Mouse (Mus musculus) limb, embryonic 14.5 days (tissue): ENCODE results near the gene Dnah8. TPM values are rescaled to one million over a fixed set of nuclear protein-coding genes. Genes with fewer than 3 reads are reported as not detected.

Source experiments
- ATAC-seq: fragments of 200-750 bp; cut with Nextera tagmentation; 2 replicates; pipeline ENCODE4 v1.8.0; 2017; ENCODE audit warnings: low read depth, moderate number of reproducible peaks, moderate TSS enrichment; ENCODE audit not compliant: low FRiP score
- DNase-seq: peaks from one replicate; pipeline ENCODE4 v3.0.0-alpha.2; 2015; ENCODE audit warnings: low spot score
- H3K27ac ChIP-seq: fragments of 300-500 bp; sonication (generic); replicated peaks from 2 replicates; pipeline ENCODE4 v1.5.1; 2014; ENCODE audit warnings: low read depth, mild to moderate bottlenecking, low read length, moderate library complexity, mixed read lengths
- H3K27me3 ChIP-seq: fragments of 300-500 bp; sonication (generic); 2 replicates; pipeline ENCODE4 v1.6.1; 2014; ENCODE audit warnings: low read length, mixed read lengths; ENCODE audit not compliant: control insufficient read depth, insufficient read depth
- H3K36me3 ChIP-seq: fragments of 300-500 bp; sonication (generic); 2 replicates; pipeline ENCODE4 v1.6.1; 2014; ENCODE audit warnings: mild to moderate bottlenecking, low read length, moderate library complexity, mixed read lengths; ENCODE audit not compliant: control insufficient read depth, insufficient read depth
- H3K4me1 ChIP-seq: fragments of 300-500 bp; sonication (generic); 2 replicates; pipeline ENCODE4 v1.6.1; 2014; ENCODE audit warnings: antibody characterized with exemption, low read length, mixed read lengths; ENCODE audit not compliant: control insufficient read depth, insufficient read depth
- H3K4me2 ChIP-seq: fragments of 300-500 bp; sonication (generic); replicated peaks from 2 replicates; pipeline ENCODE4 v1.6.1; 2014; ENCODE audit warnings: low read depth, mild to moderate bottlenecking, low read length, moderate library complexity; ENCODE audit not compliant: severe bottlenecking
- H3K4me3 ChIP-seq: fragments of 300-500 bp; sonication (generic); replicated peaks from 2 replicates; pipeline ENCODE4 v1.5.1; 2014; ENCODE audit warnings: low read length
- H3K9ac ChIP-seq: fragments of 300-500 bp; sonication (generic); 2 replicates; pipeline ENCODE4 v1.6.1; 2014; ENCODE audit warnings: mild to moderate bottlenecking, low read depth, low read length, moderate library complexity; ENCODE audit not compliant: severe bottlenecking
- H3K9me3 ChIP-seq: fragments of 300-500 bp; sonication (generic); 2 replicates; pipeline ENCODE4 v1.6.1; 2016; ENCODE audit warnings: low read length; ENCODE audit not compliant: control insufficient read depth
- POLR2A ChIP-seq: fragments of 200-500 bp; IDR thresholded peaks from 2 replicates; pipeline ENCODE4 v1.8.0; 2012; ENCODE audit warnings: inconsistent platforms, mild to moderate bottlenecking, moderate library complexity, borderline replicate concordance; ENCODE audit not compliant: insufficient read depth, insufficient read length; ENCODE audit errors: extremely low read depth
- WGBS: fragments of 180-500 bp; shearing (Covaris S2); extraction: QIAGEN DNeasy Blood & Tissue Kit; methylation state at CpG from one replicate; pipeline ENCODE4 v1.1.7; 2014; 5-methylcytosine and 5-hydroxymethylcytosine counted together
- polyA plus RNA-seq, 2 experiments: library from polyadenylated mRNA; depleted of rRNA in 1 of 2; stranded (reverse) in 1 of 2; unstranded in 1 of 2; fragments of >200 nt; fragmentation: Nextera tagmentation in 1 of 2; extraction: Ambion mirVana in 1 of 2; gene quantifications; 2 replicates each; pipeline versions ENCODE4 v1.2.1 to v1.2.3; 2012 to 2014

The Dnah8 gene
- polyA plus RNA-seq, 2 experiments = 0.69 to 2.1 TPM

DNA sequence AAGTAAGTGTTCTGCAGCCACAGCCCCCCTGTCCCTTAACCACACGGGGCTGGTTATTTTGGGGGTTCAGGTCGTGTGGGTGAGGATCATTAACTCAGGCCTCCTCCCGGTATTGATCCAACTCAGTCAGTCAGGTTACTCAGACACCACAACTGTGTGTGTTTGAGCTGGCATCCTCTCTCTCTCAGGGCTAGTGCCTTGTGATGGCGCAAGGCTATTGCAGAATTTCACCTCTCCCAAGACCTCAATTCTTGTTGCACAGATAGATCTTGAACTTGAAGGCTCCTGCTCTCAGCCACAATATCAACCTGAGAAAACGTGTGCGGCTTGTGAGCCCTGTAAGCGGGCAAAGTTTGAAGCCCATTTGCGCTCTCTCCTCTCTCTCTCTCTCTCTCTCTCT is 38.0 kb downstream of the Dnah8 start:
- ATAC-seq (no peak), DNase-seq (no peak)
- H3K36me3 ChIP-seq = no peaks in the 10 kb centered on the region
- no peaks in the 10 kb centered on the region for H3K27me3 ChIP-seq
- 73% methylated on average over 8 of the region's 8 CpGs for WGBS
- TF ChIP-seq POLR2A = no peak
- H3K4me1 ChIP-seq = no peaks in the 10 kb centered on the region
- H3K9ac ChIP-seq = no peak overlapping the region
- H3K27ac ChIP-seq = no peak overlapping the region
- H3K4me3 ChIP-seq = no peak overlapping the region
- H3K4me2 ChIP-seq = no peak overlapping the region
- H3K9me3 ChIP-seq = peaks cover 4% of the 10 kb centered on the region; the same call in 1 of the 2 replicates

DNA sequence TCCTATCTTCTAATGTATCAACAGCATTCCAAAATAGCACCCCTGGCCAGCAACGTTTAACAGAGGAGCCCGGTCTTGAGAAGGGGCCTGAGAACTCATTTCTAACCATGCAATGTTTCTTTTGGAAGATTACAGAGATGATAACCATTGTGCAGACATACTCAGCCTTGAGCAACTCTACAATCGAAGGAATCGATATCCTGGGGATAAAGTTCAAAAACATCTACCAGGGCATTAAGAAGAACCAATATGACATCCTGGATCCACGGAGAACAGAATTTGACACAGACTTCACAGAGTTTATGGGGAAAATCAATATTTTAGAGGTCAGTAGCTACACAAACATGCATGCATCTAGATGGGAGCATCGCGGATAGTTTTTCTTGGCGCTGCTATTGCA is 39.0 kb downstream of the Dnah8 start:
- DNase-seq (no peak), ATAC-seq (no peak)
- H3K27ac ChIP-seq = no peak overlapping the region
- TF ChIP-seq POLR2A = no peak
- peaks cover 4% of the 10 kb centered on the region; the same call in 1 of the 2 replicates for H3K9me3 ChIP-seq
- H3K4me2 ChIP-seq = no peak overlapping the region
- no peaks in the 10 kb centered on the region for H3K27me3 ChIP-seq
- H3K9ac ChIP-seq = no peak overlapping the region
- WGBS = 93% methylated on average over 8 of the region's 8 CpGs
- H3K4me3 ChIP-seq = no peak overlapping the region
- no peaks in the 10 kb centered on the region for H3K36me3 ChIP-seq
- H3K4me1 ChIP-seq = no peaks in the 10 kb centered on the region

DNA sequence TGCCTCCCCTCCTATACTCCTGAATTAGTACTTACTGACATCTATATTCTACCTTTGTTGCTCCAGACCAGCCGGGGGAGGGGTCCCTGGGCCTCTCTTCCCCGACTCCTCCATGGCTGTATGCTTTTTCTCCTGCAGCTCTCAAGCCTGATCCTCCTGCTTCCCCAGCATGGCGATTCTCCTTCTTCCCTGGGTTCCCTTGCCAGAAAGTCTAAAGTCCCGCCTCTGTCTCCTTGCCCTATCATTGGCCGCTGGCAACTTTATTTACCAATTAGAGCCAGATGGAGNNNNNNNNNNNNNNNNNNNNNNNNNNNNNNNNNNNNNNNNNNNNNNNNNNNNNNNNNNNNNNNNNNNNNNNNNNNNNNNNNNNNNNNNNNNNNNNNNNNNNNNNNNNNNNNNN is 40.7 kb downstream of the Dnah8 start:
- no peaks in the 10 kb centered on the region for H3K27me3 ChIP-seq
- TF ChIP-seq POLR2A = no peak
- H3K9me3 ChIP-seq = peaks cover 4% of the 10 kb centered on the region; the same call in 1 of the 2 replicates
- 82% methylated on average over 5 of the region's 5 CpGs for WGBS
- no peak overlapping the region for H3K4me2 ChIP-seq
- H3K4me3 ChIP-seq = no peak overlapping the region
- ATAC-seq (no peak), DNase-seq (no peak)
- no peaks in the 10 kb centered on the region for H3K36me3 ChIP-seq
- H3K27ac ChIP-seq = no peak overlapping the region
- no peak overlapping the region for H3K9ac ChIP-seq
- H3K4me1 ChIP-seq = no peaks in the 10 kb centered on the region

DNA sequence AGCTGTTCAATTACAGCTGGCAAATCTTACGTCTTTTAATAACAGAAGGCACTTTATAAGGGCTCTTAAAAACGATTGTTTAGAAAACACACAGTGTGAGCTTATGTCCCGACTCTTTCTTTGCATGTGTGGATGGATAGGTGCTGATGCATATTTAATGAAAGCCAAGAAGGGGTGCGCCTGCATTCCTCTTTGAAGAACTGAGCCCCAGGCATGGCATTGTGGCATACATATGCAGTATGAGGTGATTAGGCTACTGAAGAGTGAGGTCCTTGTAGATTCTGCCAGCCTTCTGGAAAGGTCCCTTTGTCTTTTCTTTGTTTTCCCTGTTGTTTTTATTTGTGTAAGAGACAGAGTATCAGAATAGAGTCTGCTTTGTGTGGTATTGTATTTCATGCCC is 48.4 kb downstream of the Dnah8 start:
- no peak overlapping the region for H3K9ac ChIP-seq
- no peaks in the 10 kb centered on the region for H3K9me3 ChIP-seq
- no peaks in the 10 kb centered on the region for H3K36me3 ChIP-seq
- DNase-seq = no peak
- 66% methylated on average over 4 of the region's 4 CpGs for WGBS
- no peak overlapping the region for H3K27ac ChIP-seq
- H3K4me3 ChIP-seq = no peak overlapping the region
- H3K4me2 ChIP-seq = no peak overlapping the region
- H3K27me3 ChIP-seq = no peaks in the 10 kb centered on the region
- no peak for TF ChIP-seq POLR2A
- ATAC-seq = no peak
- no peaks in the 10 kb centered on the region for H3K4me1 ChIP-seq

DNA sequence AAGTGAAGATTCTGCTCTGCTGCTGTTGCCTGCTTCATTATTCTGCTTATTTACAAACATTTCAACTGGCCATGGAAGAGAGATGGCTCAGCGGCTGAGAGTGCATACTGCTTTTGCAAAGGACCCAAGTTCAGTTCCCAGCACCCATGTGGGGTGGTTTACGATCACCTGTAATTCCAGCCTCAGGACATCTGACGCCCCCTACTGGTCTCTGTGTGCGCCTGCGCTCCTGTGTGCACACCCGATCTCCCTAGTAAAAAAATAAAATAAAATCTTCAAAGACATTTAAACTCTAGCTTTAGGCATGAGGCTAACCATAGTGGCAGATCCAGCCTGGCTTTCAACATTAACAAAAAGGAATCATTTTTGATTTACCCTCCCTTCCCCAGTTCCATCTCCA is 48.9 kb downstream of the Dnah8 start:
- Histone ChIP-seq H3K4me1 (no peaks in the 10 kb centered on the region), H3K27me3 (no peaks in the 10 kb centered on the region), H3K4me3 (no peak overlapping the region), H3K9me3 (no peaks in the 10 kb centered on the region), H3K9ac (no peak overlapping the region), H3K4me2 (no peak overlapping the region), H3K36me3 (no peaks in the 10 kb centered on the region), H3K27ac (no peak overlapping the region)
- no peak for TF ChIP-seq POLR2A
- DNase-seq = no peak
- WGBS = 84% methylated on average over 6 of the region's 6 CpGs
- ATAC-seq = no peak
